Mouse (Mus musculus): ENCODE results near the gene Azin2. TPM values are rescaled to one million over a fixed set of nuclear protein-coding genes. Genes with fewer than 3 reads are reported as not detected.

Gene Azin2
- polyA plus RNA-seq (2012; ENCODE audit: low replicate concordance), result 0.50 and 0.69 TPM in 2 replicates

DNA sequence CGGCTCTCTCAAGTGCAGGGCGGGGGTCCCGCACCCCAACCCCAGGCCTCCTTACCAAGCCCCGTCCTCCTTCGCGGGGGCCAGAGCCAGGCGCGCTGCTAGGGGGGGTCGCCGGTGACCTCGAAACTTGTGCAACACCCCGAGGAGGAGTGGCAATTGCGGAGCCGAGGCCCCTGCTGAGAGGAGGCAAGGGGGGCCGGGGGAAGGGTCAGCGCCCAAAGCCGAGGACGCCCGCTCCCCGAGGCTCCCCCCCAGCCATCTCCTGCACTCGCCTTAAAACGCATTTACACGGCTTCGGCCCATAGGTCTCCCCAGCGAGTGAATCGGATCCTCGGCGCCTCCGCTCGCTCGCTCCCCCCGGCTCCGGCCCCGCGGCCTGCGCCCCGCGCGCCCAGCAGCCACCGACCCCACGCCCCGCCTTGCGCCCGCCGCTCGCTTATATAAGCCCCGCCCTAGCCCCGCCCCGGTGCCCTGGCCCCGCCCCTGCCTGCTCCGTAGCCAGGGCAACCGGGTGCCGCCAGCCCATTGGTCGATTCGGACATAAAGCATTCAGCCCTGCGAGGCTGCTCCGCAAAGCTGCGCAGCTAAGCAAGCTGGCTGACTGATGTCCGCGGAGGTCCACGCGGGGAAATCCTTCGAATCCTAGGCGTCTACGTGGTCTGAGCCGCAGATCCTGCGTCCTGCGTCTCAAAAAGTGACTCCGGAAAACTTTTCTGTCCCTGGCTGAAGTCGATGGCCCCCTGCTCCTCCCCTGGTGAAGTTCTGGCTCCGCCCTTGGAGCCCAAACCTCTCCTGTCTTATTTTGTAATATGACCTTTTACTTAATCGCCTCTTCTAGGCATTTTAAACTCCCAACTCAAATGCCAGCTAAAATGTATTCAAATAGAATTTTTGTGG is at the start of gene Azin2:
Gene Azin2 (minus strand): TSS at position 414 of the 897 bp plus-strand sequence.

DNA sequence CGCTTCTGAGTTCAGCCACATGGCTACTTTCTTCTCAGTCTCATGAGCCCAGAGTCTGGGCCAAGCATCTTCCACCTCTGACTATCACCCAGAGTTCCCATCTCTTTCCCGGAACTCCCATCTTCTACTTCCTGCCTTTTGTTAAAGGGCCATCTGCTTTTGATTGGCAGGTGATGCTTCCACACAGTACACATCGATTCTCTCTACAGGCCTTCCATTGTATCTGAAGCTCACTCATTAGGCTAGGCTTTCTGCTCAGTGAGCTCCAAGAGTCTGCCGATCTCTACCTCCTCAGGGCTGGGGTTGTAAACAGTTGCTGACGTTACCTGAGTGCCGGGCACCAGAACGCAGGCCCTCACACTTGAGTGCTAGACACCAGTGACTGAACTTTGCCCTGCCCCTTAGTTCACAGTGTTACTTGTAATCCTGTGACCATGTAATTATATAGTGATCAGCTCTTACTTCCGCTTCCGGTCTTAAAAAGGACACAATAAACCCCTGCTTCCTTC is 29.3 kb upstream of the Azin2 start, which contains the start of gene Ak2:
Gene Ak2 (plus strand): TSS at position 459 of the 509 bp plus-strand sequence.

DNA sequence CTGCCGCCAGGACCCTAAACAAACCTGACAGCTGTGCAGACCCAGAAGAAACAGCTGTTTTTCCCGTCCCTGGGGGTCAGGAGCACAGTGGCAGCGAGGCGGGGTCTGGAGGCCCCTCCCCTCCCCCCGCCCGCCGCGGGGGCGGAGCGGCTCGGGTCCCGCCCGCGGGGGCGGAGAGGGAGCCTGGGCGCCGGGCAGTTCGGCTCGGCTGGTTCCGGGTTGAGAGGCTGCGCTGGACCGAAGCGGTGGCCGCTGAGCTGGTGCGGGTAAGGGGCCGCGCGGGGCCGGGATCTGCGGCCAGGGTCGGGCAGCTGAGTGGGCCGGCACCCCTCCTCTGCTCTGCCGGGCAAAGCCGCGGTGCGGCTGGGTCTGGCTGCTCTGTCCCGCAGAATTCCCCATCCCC is 78.9 kb downstream of the Azin2 start, which contains the start of gene Trim62:
Gene Trim62 (plus strand): TSS at position 202 of the 403 bp plus-strand sequence.

Other genes starting within 250 kb of the Azin2 start
- not detected in 2 replicates for gene A3galt2, start 207.1 kb downstream of the Azin2 start, polyA plus RNA-seq (2012; ENCODE audit: low replicate concordance)
- 59.9 and 61.3 TPM in 2 replicates for gene Zfp362, start 156.4 kb downstream of the Azin2 start, polyA plus RNA-seq (2012; ENCODE audit: low replicate concordance)
- 1.1 and 2.2 TPM in 2 replicates for gene Trim62, start 78.9 kb downstream of the Azin2 start, polyA plus RNA-seq (2012; ENCODE audit: low replicate concordance)
- gene Ak2, start 29.5 kb upstream of the Azin2 start, polyA plus RNA-seq (2012; ENCODE audit: low replicate concordance), result 76.7 and 76.9 TPM in 2 replicates
- 55.8 and 76.4 TPM in 2 replicates for gene Rnf19b, start 95.8 kb upstream of the Azin2 start, polyA plus RNA-seq (2012; ENCODE audit: low replicate concordance)
- not detected in 2 replicates for gene Tmem54, start 143.1 kb upstream of the Azin2 start, polyA plus RNA-seq (2012; ENCODE audit: low replicate concordance)
- gene Hpca, start 159.6 kb upstream of the Azin2 start, polyA plus RNA-seq (2012; ENCODE audit: low replicate concordance), result 0.29 TPM in 1 of 2 replicates, not detected in the other
- 0.10 and 0.16 TPM in 2 replicates for gene Fndc5, start 174.6 kb upstream of the Azin2 start, polyA plus RNA-seq (2012; ENCODE audit: low replicate concordance)
- gene S100pbp, start 227.3 kb upstream of the Azin2 start, polyA plus RNA-seq (2012; ENCODE audit: low replicate concordance), result 2.2 and 3.1 TPM in 2 replicates
- gene Yars, start 227.3 kb upstream of the Azin2 start, polyA plus RNA-seq (2012; ENCODE audit: low replicate concordance), result 14.7 and 19.7 TPM in 2 replicates

Data from leukemia stem cell, adult 10-12 weeks (primary cell).